Comparison of ENCODE assay signal across 8 mouse cellular contexts in genomic region chr2:17932932-17933790, GRCm38 (mm10).
DNase-seq lines count a peak whose midpoint lies in the region; ATAC-seq lines count a peak whose summit lies in the region.
"Had no signal": no experiment of that assay in that cellular context is flagged by ENCODE, and none has a peak within 500 bp of the region (broad histone marks: within the 10 kb centered on the region; RNA-seq: fewer than 3 reads in every experiment).

No protein-coding gene starts in this region.

- peaks cover 4% of the 10 kb centered on the region; the same call in 1 of the 2 replicates for H3K27me3 ChIP-seq in forebrain, embryonic 12.5 days
- H3K27me3 ChIP-seq: kidney, embryonic 15.5 days had no signal

- H3K9me3 ChIP-seq in forebrain, embryonic 12.5 days: peaks cover 2% of the 10 kb centered on the region; the same call in 1 of the 2 replicates
- H3K9me3 ChIP-seq: kidney, embryonic 15.5 days had no signal

- peak overlapping the region; percentile 26 for H3K4me3 ChIP-seq in forebrain, embryonic 12.5 days (replicated peaks)
- H3K4me3 ChIP-seq: kidney, embryonic 15.5 days had no signal

- ATAC-seq in forebrain, embryonic 12.5 days (ENCODE audit: low FRiP score): peak; percentile 85

- DNase-seq in testis, postnatal 10 days (ENCODE audit: low spot score): peak; percentile 21
- no peak for DNase-seq in testis, postnatal 14 days (ENCODE audit: low spot score)
- DNase-seq in mesoderm, embryonic 11.5 days (ENCODE audit: low read depth, low spot score): peak; percentile 49
- no peak for DNase-seq in gastrocnemius, adult 8-10 months (ENCODE audit: low spot score in 2 of 2)
- DNase-seq in thymus, postnatal 4 days: no peak
- no peak for DNase-seq in right cerebral cortex, postnatal 4 days

- peaks cover 24% of the 10 kb centered on the region for H3K4me1 ChIP-seq in forebrain, embryonic 12.5 days
- H3K4me1 ChIP-seq: kidney, embryonic 15.5 days had no signal

- no peaks in the 10 kb centered on the region for H3K36me3 ChIP-seq in forebrain, embryonic 12.5 days (replicated peaks)
- H3K36me3 ChIP-seq: kidney, embryonic 15.5 days had no signal

- H3K27ac ChIP-seq in forebrain, embryonic 12.5 days: peak overlapping the region; percentile 78
- H3K27ac ChIP-seq: kidney, embryonic 15.5 days had no signal

- H3K4me2 ChIP-seq in forebrain, embryonic 12.5 days: peak overlapping the region; percentile 52
- H3K4me2 ChIP-seq: kidney, embryonic 15.5 days had no signal

- H3K9ac ChIP-seq in forebrain, embryonic 12.5 days: peak overlapping the region; percentile 33; the same call in 1 of the 2 replicates
- H3K9ac ChIP-seq: kidney, embryonic 15.5 days had no signal

- 8% methylated on average over 15 of the region's 15 CpGs for WGBS in forebrain, embryonic 12.5 days

Comparison
In these comparisons a context has a peak if more than half of its experiments do, and no peak if none do; other contexts are left out.
1. DNase-seq: peak in testis, postnatal 10 days (single experiment) and mesoderm, embryonic 11.5 days (single experiment); none in testis, postnatal 14 days (single experiment), gastrocnemius, adult 8-10 months (0 of 2), thymus, postnatal 4 days (single experiment) and right cerebral cortex, postnatal 4 days (single experiment).